Mouse (Mus musculus): ENCODE measurements around the gene Map10. TPM values are rescaled to one million over a fixed set of nuclear protein-coding genes. Genes with fewer than 3 reads are reported as not detected.

Map10 gene
- polyA plus RNA-seq, 1 experiment from 2014 or later: 3.7 TPM

- Histone ChIP-seq H3K27ac (ENCODE audit: low read length) (no peak overlapping the region), H3K9ac (replicated peaks; ENCODE audit: low read depth) (no peak overlapping the region), H3K4me3 (ENCODE audit: low read depth, low read length) (no peak overlapping the region), H3K36me3 (ENCODE audit: insufficient read depth, low read length) (no peaks in the 10 kb centered on the region), H3K4me2 (replicated peaks; ENCODE audit: low read depth, low read length) (no peak overlapping the region), H3K27me3 (replicated peaks; ENCODE audit: insufficient read depth, low read length) (0 out of 2 replicates have a peak, but pooled peaks cover 3% of the 10 kb centered on the region), H3K4me1 (ENCODE audit: insufficient read depth, low read depth, low read length) (no peaks in the 10 kb centered on the region), H3K9me3 (ENCODE audit: low read length) (no peaks in the 10 kb centered on the region)
- no peak for ATAC-seq
- TF ChIP-seq EP300 (IDR thresholded peaks at IDR 0.05) (no peak), CTCF (IDR thresholded peaks at IDR 0.05) (no peak)
- 51% methylated on average over 9 of the region's 9 CpGs for WGBS
- DNase-seq (ENCODE audit: low spot score): no peak
Measured at GRCm38 (mm10) chr8:125686221-125686865, 16.7 kb downstream of the Map10 start.

- 81% methylated on average over 15 of the region's 15 CpGs for WGBS
- no peak overlapping the region for H3K27ac ChIP-seq (ENCODE audit: low read length)
- TF ChIP-seq EP300 (IDR thresholded peaks at IDR 0.05) (no peak), CTCF (IDR thresholded peaks at IDR 0.05) (no peak)
Measured at GRCm38 (mm10) chr8:125690166-125690915, 20.7 kb downstream of the Map10 start.

GRCm38 (mm10) chr8:125690961-125691360 lies 21.3 kb downstream of the Map10 start:
- Histone ChIP-seq H3K9me3 (ENCODE audit: low read length) (no peaks in the 10 kb centered on the region), H3K4me3 (ENCODE audit: low read depth, low read length) (no peak overlapping the region), H3K36me3 (ENCODE audit: insufficient read depth, low read length) (no peaks in the 10 kb centered on the region), H3K9ac (replicated peaks; ENCODE audit: low read depth) (no peak overlapping the region), H3K27me3 (replicated peaks; ENCODE audit: insufficient read depth, low read length) (0 out of 2 replicates have a peak, but pooled peaks cover 3% of the 10 kb centered on the region), H3K27ac (ENCODE audit: low read length) (no peak overlapping the region), H3K4me1 (ENCODE audit: insufficient read depth, low read depth, low read length) (no peaks in the 10 kb centered on the region), H3K4me2 (replicated peaks; ENCODE audit: low read depth, low read length) (no peak overlapping the region)
- 81% methylated on average over 3 of the region's 3 CpGs for WGBS
- TF ChIP-seq CTCF (IDR thresholded peaks at IDR 0.05) (no peak), EP300 (IDR thresholded peaks at IDR 0.05) (no peak)
- DNase-seq (ENCODE audit: low spot score) (no peak), ATAC-seq (no peak)

More at GRCm38 (mm10) chr8:125690166-125690915, 20.7 kb downstream of the Map10 start:
- no peaks in the 10 kb centered on the region for H3K9me3 ChIP-seq (ENCODE audit: low read length)
- no peak overlapping the region for H3K9ac ChIP-seq (replicated peaks; ENCODE audit: low read depth)
- no peak overlapping the region for H3K4me3 ChIP-seq (ENCODE audit: low read depth, low read length)
- ATAC-seq: no peak
- H3K4me1 ChIP-seq (ENCODE audit: insufficient read depth, low read depth, low read length): no peaks in the 10 kb centered on the region
- no peak for DNase-seq (ENCODE audit: low spot score)
- H3K4me2 ChIP-seq (replicated peaks; ENCODE audit: low read depth, low read length): no peak overlapping the region
- 0 out of 2 replicates have a peak, but pooled peaks cover 3% of the 10 kb centered on the region for H3K27me3 ChIP-seq (replicated peaks; ENCODE audit: insufficient read depth, low read length)
- no peaks in the 10 kb centered on the region for H3K36me3 ChIP-seq (ENCODE audit: insufficient read depth, low read length)

GRCm38 (mm10) chr8:125692447-125692846 lies 22.8 kb downstream of the Map10 start:
- H3K27ac ChIP-seq (ENCODE audit: low read length): no peak overlapping the region
- H3K4me3 ChIP-seq (ENCODE audit: low read depth, low read length): no peak overlapping the region
- 0 out of 2 replicates have a peak, but pooled peaks cover 3% of the 10 kb centered on the region for H3K27me3 ChIP-seq (replicated peaks; ENCODE audit: insufficient read depth, low read length)
- no peak overlapping the region for H3K4me2 ChIP-seq (replicated peaks; ENCODE audit: low read depth, low read length)
- no peak for TF ChIP-seq CTCF (IDR thresholded peaks at IDR 0.05)
- no peaks in the 10 kb centered on the region for H3K4me1 ChIP-seq (ENCODE audit: insufficient read depth, low read depth, low read length)
- WGBS: 37% methylated on average over 5 of the region's 5 CpGs
- 0 out of 2 replicates have a peak, but pooled peaks have one; percentile 14 for ATAC-seq
- peak; percentile 74 for DNase-seq (ENCODE audit: low spot score)
- no peaks in the 10 kb centered on the region for H3K9me3 ChIP-seq (ENCODE audit: low read length)
- no peak overlapping the region for H3K9ac ChIP-seq (replicated peaks; ENCODE audit: low read depth)
- no peaks in the 10 kb centered on the region for H3K36me3 ChIP-seq (ENCODE audit: insufficient read depth, low read length)

- H3K4me1 ChIP-seq (ENCODE audit: insufficient read depth, low read depth, low read length): no peaks in the 10 kb centered on the region
- DNase-seq (ENCODE audit: low spot score): no peak
- no peak overlapping the region for H3K4me2 ChIP-seq (replicated peaks; ENCODE audit: low read depth, low read length)
- H3K4me3 ChIP-seq (ENCODE audit: low read depth, low read length): no peak overlapping the region
- no peak overlapping the region for H3K9ac ChIP-seq (replicated peaks; ENCODE audit: low read depth)
- 72% methylated on average over 3 of the region's 3 CpGs for WGBS
- 0 out of 2 replicates have a peak, but pooled peaks cover 3% of the 10 kb centered on the region for H3K27me3 ChIP-seq (replicated peaks; ENCODE audit: insufficient read depth, low read length)
- ATAC-seq: no peak
- no peaks in the 10 kb centered on the region for H3K36me3 ChIP-seq (ENCODE audit: insufficient read depth, low read length)
- TF ChIP-seq CTCF (IDR thresholded peaks at IDR 0.05) (no peak), EP300 (IDR thresholded peaks at IDR 0.05) (no peak)
- H3K9me3 ChIP-seq (ENCODE audit: low read length): 0 out of 2 replicates have a peak, but pooled peaks cover 4% of the 10 kb centered on the region
- H3K27ac ChIP-seq (ENCODE audit: low read length): no peak overlapping the region
Measured at GRCm38 (mm10) chr8:125693197-125693596, 23.6 kb downstream of the Map10 start.

- peaks cover 11% of the 10 kb centered on the region; the same call in 1 of the 2 replicates for H3K9me3 ChIP-seq (ENCODE audit: low read length)
- no peak overlapping the region for H3K4me3 ChIP-seq (ENCODE audit: low read depth, low read length)
- H3K36me3 ChIP-seq (ENCODE audit: insufficient read depth, low read length): no peaks in the 10 kb centered on the region
- no peak for DNase-seq (ENCODE audit: low spot score)
- H3K9ac ChIP-seq (replicated peaks; ENCODE audit: low read depth): no peak overlapping the region
- 78% methylated on average over 6 of the region's 6 CpGs for WGBS
- TF ChIP-seq EP300 (IDR thresholded peaks at IDR 0.05): no peak
- no peak for TF ChIP-seq CTCF (IDR thresholded peaks at IDR 0.05)
- no peak overlapping the region for H3K4me2 ChIP-seq (replicated peaks; ENCODE audit: low read depth, low read length)
- no peaks in the 10 kb centered on the region for H3K27me3 ChIP-seq (replicated peaks; ENCODE audit: insufficient read depth, low read length)
- no peak overlapping the region for H3K27ac ChIP-seq (ENCODE audit: low read length)
- ATAC-seq: no peak
- no peaks in the 10 kb centered on the region for H3K4me1 ChIP-seq (ENCODE audit: insufficient read depth, low read depth, low read length)
Measured at GRCm38 (mm10) chr8:125695951-125696350, 26.3 kb downstream of the Map10 start.
